Mouse (Mus musculus) stomach, postnatal 0 days (tissue): Measurements from ENCODE around the gene Hoxb4. TPM values are rescaled to one million over a fixed set of nuclear protein-coding genes. Genes with fewer than 3 reads are reported as not detected.

Experiments used
- ATAC-seq: fragments of 200-750 bp; cut with Nextera tagmentation; 2 replicates; pipeline ENCODE4 v1.8.0; 2017; ENCODE audit not compliant: low FRiP score, low TSS enrichment
- DNase-seq: peaks from one replicate; pipeline ENCODE4 v3.0.0-alpha.2; 2016; ENCODE audit warnings: low spot score
- H3K27ac ChIP-seq: fragments of 300-500 bp; sonication (generic); replicated peaks from 2 replicates; pipeline ENCODE4 v1.5.1; 2014; ENCODE audit warnings: mild to moderate bottlenecking, control low read depth
- H3K27me3 ChIP-seq: fragments of 300-500 bp; sonication (generic); 2 replicates; pipeline ENCODE4 v1.6.1; 2014; ENCODE audit warnings: low read length; ENCODE audit not compliant: control insufficient read depth, insufficient read depth
- H3K36me3 ChIP-seq: fragments of 300-500 bp; sonication (generic); 2 replicates; pipeline ENCODE4 v1.6.1; 2014; ENCODE audit warnings: low read length, mixed read lengths; ENCODE audit not compliant: control insufficient read depth, insufficient read depth
- H3K4me1 ChIP-seq: fragments of 300-500 bp; sonication (generic); replicated peaks from 2 replicates; pipeline ENCODE4 v1.6.1; 2014; ENCODE audit warnings: antibody characterized with exemption; ENCODE audit not compliant: control insufficient read depth, insufficient read depth
- H3K4me2 ChIP-seq: fragments of 300-500 bp; sonication (generic); replicated peaks from 2 replicates; pipeline ENCODE4 v1.6.1; 2014; ENCODE audit warnings: low read depth, mild to moderate bottlenecking, control low read depth, moderate library complexity
- H3K4me3 ChIP-seq: fragments of 300-500 bp; sonication (generic); 2 replicates; pipeline ENCODE4 v1.5.1; 2014; ENCODE audit warnings: low read depth, low read length, control low read depth
- H3K9ac ChIP-seq: fragments of 300-500 bp; sonication (generic); 2 replicates; pipeline ENCODE4 v1.6.1; 2014; ENCODE audit warnings: mild to moderate bottlenecking, low read length, control low read depth, mixed read lengths
- H3K9me3 ChIP-seq: fragments of 300-500 bp; sonication (generic); 2 replicates; pipeline ENCODE4 v1.6.1; 2016; ENCODE audit warnings: low read length; ENCODE audit not compliant: control insufficient read depth
- CTCF ChIP-seq: IDR thresholded peaks from 2 replicates; pipeline ENCODE4 v1.5.1; 2016; ENCODE audit warnings: antibody characterized with exemption, low read depth, mild to moderate bottlenecking, moderate library complexity
- EP300 ChIP-seq: optimal IDR thresholded peaks from 2 replicates; pipeline ENCODE3; 2016; ENCODE audit warnings: antibody characterized with exemption
- WGBS: fragments of 180-500 bp; shearing (Covaris S2); extraction: QIAGEN DNeasy Blood & Tissue Kit; methylation state at CpG from one replicate; pipeline ENCODE4 v1.1.7; 2014; 5-methylcytosine and 5-hydroxymethylcytosine counted together
- polyA plus RNA-seq: library from polyadenylated mRNA; unstranded; fragments of >200 nt; fragmentation: Nextera tagmentation; extraction: Ambion mirVana; gene quantifications from 2 replicates; pipeline ENCODE4 v1.2.1, GENCODE M21; 2015

Hoxb4 gene
- polyA plus RNA-seq, 1 experiment from 2014 or later, result 1.6 TPM

- H3K4me1 ChIP-seq, result peaks cover 14% of the 10 kb centered on the region
- ATAC-seq, result no peak
- 26% methylated on average over 2 of the region's 2 CpGs for WGBS
Measured at GRCm38 (mm10) chr11:96334002-96334364, 15.9 kb downstream of the Hoxb4 start.

DNA sequence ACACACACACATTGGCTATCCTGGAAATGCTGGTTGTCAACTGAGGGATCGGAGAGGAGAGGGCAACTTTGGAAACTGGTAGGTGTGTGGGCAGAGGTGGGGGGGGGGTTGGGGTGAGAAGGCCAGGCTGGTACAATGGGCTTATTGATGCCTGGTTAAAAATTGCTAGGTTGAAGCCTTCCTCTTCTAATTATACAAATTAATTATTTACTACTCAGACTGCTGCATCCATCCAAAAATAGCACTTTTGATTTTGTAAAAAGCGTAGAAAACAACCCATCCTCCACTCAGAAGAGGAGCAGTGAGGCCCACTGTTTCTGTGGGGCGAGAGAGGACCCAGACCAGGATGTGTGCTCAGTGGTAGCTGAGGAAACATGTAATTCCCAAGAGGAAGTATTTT is 16.9 kb downstream of the Hoxb4 start:
- ATAC-seq (no peak), DNase-seq (no peak)
- H3K4me3 ChIP-seq, result no peak overlapping the region
- no peaks in the 10 kb centered on the region for H3K27me3 ChIP-seq
- no peaks in the 10 kb centered on the region for H3K9me3 ChIP-seq
- H3K9ac ChIP-seq, result no peak overlapping the region
- TF ChIP-seq EP300 (no peak), CTCF (no peak)
- H3K36me3 ChIP-seq, result no peaks in the 10 kb centered on the region
- peak overlapping the region; percentile 94; the same call in 1 of the 2 replicates for H3K27ac ChIP-seq
- WGBS, result 44% methylated on average over 3 of the region's 3 CpGs
- peak overlapping the region; percentile 66 for H3K4me2 ChIP-seq
- peaks cover 17% of the 10 kb centered on the region for H3K4me1 ChIP-seq

More at GRCm38 (mm10) chr11:96334002-96334364, 15.9 kb downstream of the Hoxb4 start:
- no peak for TF ChIP-seq EP300
- TF ChIP-seq CTCF, result no peak
- H3K9ac ChIP-seq, result peak overlapping the region; percentile 76; the same call in 1 of the 2 replicates
- peak overlapping the region; percentile 94 for H3K27ac ChIP-seq
- peak overlapping the region; percentile 53 for H3K4me3 ChIP-seq
- no peak for DNase-seq
- no peaks in the 10 kb centered on the region for H3K27me3 ChIP-seq
- H3K9me3 ChIP-seq, result no peaks in the 10 kb centered on the region
- no peaks in the 10 kb centered on the region for H3K36me3 ChIP-seq
- H3K4me2 ChIP-seq, result peak overlapping the region; percentile 66

DNA sequence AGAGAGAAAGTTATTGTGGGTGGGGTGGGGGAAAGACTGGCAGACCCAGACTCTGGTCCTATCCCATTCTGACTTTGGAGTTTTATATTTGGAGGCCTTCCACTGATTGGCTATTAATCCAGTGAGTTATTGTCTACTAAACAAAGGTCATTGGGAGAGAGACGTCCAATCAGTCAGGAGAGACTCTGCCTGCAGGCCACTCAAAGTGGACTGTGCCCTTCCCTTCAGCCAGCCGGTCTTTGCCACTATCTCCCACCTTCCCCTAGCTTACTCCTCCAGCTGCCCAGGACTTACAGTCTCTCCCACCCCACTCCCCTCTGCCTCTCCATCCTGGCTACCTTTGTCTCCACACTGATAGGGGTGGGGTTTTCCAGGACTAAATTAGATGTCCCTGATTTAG is 18.5 kb downstream of the Hoxb4 start:
- 0 out of 2 replicates have a peak overlapping the region, but pooled peaks have one; percentile 2 for H3K4me2 ChIP-seq
- no peaks in the 10 kb centered on the region for H3K27me3 ChIP-seq
- 29% methylated on average over 2 of the region's 2 CpGs for WGBS
- peaks cover 17% of the 10 kb centered on the region for H3K4me1 ChIP-seq
- no peak for TF ChIP-seq CTCF
- no peak for TF ChIP-seq EP300
- H3K9me3 ChIP-seq, result no peaks in the 10 kb centered on the region
- no peak for DNase-seq
- peak overlapping the region; percentile 23; the same call in 1 of the 2 replicates for H3K9ac ChIP-seq
- peak overlapping the region; percentile 53 for H3K27ac ChIP-seq
- no peak overlapping the region for H3K4me3 ChIP-seq
- no peaks in the 10 kb centered on the region for H3K36me3 ChIP-seq
- ATAC-seq, result no peak

DNA sequence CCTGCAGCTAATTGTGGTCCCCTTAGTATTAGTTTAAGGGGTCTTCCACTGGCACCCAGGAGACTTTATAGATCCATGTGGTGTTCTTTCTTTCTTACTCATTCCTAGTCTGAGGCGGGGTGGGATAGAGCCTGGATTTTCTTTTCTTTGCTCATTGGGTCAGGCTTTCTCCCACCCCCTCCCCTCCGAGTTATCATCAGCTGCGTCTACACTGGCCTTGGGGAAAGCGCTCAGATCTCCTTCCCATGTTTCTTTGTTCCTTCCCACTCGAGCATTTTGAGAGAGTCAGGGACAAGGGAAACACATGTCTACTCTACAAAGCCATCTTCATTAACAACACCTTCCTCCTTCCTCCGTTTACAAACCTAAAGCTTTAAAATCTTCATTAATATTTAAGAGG is 19.0 kb downstream of the Hoxb4 start:
- Histone ChIP-seq H3K9ac (peak overlapping the region; percentile 23; the same call in 1 of the 2 replicates), H3K27me3 (no peaks in the 10 kb centered on the region), H3K4me3 (no peak overlapping the region), H3K9me3 (no peaks in the 10 kb centered on the region), H3K36me3 (no peaks in the 10 kb centered on the region), H3K4me2 (0 out of 2 replicates have a peak overlapping the region, but pooled peaks have one; percentile 2), H3K27ac (peak overlapping the region; percentile 53), H3K4me1 (peaks cover 14% of the 10 kb centered on the region)
- WGBS, result 30% methylated on average over 6 of the region's 6 CpGs
- ATAC-seq (no peak), DNase-seq (no peak)
- no peak for TF ChIP-seq CTCF
- TF ChIP-seq EP300, result no peak

DNA sequence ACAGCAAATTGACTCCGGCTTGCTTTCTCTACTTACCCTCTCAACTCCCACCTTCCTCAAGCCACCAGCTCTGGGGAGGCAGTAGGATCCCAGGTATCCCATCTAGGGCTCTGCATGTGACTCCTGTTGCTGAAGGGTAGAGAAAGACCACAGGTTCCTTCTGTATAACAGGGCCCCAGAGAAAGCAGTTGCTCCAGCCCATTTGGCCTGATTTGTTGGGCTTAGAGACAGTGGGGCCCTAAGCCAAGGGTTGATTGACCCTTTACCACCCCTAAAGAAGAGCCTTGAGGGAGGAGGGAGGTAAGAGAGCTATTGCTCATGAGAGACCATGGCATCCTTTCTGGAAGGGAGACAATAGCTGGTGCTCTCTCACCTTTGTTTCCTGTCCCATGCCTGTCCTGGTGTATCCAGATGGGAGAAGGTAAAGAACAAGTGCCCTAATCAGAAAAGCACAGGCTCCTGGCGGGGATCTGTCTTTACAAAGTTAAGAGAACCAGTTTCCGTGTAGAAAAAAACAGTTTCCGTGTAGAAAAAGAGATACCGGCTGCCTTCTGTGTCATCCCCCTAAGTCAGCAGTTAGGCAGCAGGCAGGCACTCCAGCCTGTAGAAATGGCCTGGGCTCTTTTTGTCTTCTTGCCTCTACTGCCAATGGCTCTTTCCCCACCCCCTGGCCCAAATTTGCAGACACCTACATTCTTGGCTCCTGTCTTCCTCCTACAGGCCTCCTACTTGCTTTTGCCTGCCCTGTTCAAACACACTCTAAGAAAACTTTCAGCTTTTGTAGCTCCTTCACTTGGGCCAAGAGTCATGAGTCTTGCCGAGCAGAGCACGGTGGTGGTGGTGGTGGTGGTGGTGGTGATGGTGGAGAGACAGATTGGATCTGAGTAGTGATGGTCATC is 21.1 kb downstream of the Hoxb4 start:
- peak overlapping the region; percentile 94 for H3K27ac ChIP-seq
- DNase-seq (no peak), ATAC-seq (no peak)
- no peaks in the 10 kb centered on the region for H3K36me3 ChIP-seq
- H3K4me2 ChIP-seq, result peak overlapping the region; percentile 71
- H3K9me3 ChIP-seq, result no peaks in the 10 kb centered on the region
- 34% methylated on average over 7 of the region's 7 CpGs for WGBS
- H3K4me1 ChIP-seq, result peaks cover 16% of the 10 kb centered on the region
- 0 out of 2 replicates have a peak overlapping the region, but pooled peaks have one; percentile 4 for H3K4me3 ChIP-seq
- H3K9ac ChIP-seq, result 0 out of 2 replicates have a peak overlapping the region, but pooled peaks have one; percentile 18
- no peak for TF ChIP-seq EP300
- TF ChIP-seq CTCF, result no peak
- 0 out of 2 replicates have a peak, but pooled peaks cover 2% of the 10 kb centered on the region for H3K27me3 ChIP-seq
